Mouse (Mus musculus): ENCODE measurements around the gene Prkch. TPM values are rescaled to one million over a fixed set of nuclear protein-coding genes. Genes with fewer than 3 reads are reported as not detected.

The Prkch gene
- polyA plus RNA-seq, 1 experiment from 2014 or later, result 5.6 TPM

DNA sequence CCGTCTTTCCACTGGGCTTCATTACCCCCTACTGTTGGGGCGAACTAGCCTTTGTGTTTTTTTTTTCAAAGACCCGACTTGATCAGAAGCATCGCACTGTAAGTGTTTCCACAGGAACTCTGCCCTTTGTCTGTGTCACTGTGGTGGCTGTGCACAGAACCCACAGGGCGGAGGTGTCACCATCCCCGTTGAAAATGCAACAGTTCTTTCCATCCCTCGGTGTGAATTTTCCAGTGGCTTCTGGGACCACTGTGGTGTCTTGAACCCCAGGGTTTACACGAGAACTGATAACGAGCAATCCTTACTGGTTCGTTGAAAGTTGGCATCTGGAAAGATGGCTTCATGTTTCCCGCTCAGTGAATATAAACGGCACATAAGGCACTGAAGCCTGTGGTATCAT is 20.2 kb downstream of the Prkch start:
- Histone ChIP-seq H3K27me3 (no peaks in the 10 kb centered on the region), H3K4me1 (replicated peaks) (peaks cover 25% of the 10 kb centered on the region), H3K27ac (no peak overlapping the region), H3K4me2 (no peak overlapping the region), H3K9me3 (no peaks in the 10 kb centered on the region), H3K36me3 (no peaks in the 10 kb centered on the region), H3K9ac (no peak overlapping the region), H3K4me3 (no peak overlapping the region)
- no peak for ATAC-seq (ENCODE audit: low FRiP score)
- whole genome bisulfite sequencing, result 65% methylated on average over 12 of the region's 12 CpGs

DNA sequence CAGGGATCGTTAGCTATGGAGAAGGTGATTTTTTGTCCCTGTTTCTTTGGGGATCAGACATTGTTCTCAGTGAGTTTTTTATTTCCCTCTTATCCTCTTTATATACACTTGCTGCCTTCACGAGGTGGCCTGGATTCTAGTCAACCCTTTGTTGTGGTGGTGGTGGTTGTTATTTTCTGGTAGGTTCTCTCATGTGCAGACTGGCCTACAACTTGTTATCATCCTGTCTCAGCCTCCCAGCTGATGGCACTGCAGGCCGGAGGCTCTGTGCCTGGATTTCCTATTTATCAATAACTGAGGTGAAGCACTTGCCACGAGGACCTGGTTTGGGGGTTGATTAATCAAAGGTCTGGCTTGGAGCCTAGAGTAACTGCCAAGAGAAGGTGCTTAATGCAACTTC is 20.6 kb downstream of the Prkch start:
- peaks cover 29% of the 10 kb centered on the region for H3K4me1 ChIP-seq (replicated peaks)
- no peak overlapping the region for H3K27ac ChIP-seq
- H3K4me2 ChIP-seq, result no peak overlapping the region
- 82% methylated on average over 4 of the region's 4 CpGs for WGBS
- H3K9ac ChIP-seq, result no peak overlapping the region
- no peaks in the 10 kb centered on the region for H3K36me3 ChIP-seq
- H3K4me3 ChIP-seq, result no peak overlapping the region
- ATAC-seq (ENCODE audit: low FRiP score), result no peak
- H3K9me3 ChIP-seq, result no peaks in the 10 kb centered on the region
- no peaks in the 10 kb centered on the region for H3K27me3 ChIP-seq

DNA sequence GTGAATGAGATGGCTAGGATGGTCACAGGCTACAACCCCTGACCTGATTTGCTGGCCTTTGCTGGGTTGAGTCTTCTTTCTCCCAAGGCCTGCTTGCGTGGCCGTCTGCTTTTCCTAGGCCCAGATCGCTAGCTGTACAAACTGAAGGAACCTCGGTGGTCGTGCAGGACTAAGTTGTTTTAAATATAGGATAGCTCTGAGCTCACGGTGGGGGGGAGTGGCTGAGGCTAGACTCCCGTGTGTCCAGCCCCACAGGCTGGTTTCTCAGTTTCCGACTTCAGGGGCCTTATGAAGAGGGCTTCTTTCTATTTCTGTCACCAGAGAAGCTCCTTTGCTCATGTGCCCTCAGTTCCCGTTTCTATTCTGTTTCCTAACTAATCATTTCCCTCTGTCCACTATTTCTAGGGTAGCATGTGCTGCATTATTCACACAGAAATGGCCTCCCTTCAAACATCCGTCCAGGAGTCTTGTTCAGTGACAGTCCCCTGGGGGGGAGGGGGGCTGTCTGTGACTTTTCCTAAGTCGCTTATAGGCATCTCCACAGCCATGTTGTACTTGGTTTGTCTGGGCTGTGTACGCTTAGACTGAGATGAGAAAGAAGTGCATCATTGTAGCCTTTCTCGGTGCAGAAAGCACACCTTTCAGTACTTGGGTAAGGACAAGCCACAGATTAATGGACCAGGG is 22.9 kb downstream of the Prkch start:
- Histone ChIP-seq H3K27ac (peak overlapping the region; percentile 59), H3K4me1 (replicated peaks) (peaks cover 27% of the 10 kb centered on the region), H3K4me3 (no peak overlapping the region), H3K27me3 (no peaks in the 10 kb centered on the region), H3K4me2 (no peak overlapping the region), H3K9ac (no peak overlapping the region), H3K9me3 (no peaks in the 10 kb centered on the region), H3K36me3 (no peaks in the 10 kb centered on the region)
- ATAC-seq (ENCODE audit: low FRiP score), result no peak; the same call in 1 of the 2 replicates
- 46% methylated on average over 13 of the region's 13 CpGs for WGBS

DNA sequence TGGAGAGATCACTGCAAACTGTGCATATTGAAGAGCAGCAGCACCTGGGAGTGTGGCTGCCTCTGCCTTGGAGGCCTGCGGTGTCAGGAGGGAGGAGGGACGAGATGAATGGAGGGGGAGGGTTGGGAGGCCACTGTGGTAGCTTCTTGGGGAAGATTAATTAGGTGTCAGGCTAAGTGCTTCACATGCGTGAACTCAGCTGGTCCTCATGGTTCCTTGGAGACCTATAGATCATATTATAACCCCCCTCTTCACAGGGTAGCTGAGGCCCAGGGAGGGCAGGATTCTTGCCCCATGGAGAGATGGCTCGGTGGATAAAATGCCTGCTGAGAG is 23.4 kb downstream of the Prkch start:
- Histone ChIP-seq H3K4me1 (replicated peaks) (peaks cover 27% of the 10 kb centered on the region), H3K27ac (peak overlapping the region; percentile 70), H3K4me3 (no peak overlapping the region), H3K4me2 (no peak overlapping the region), H3K9ac (no peak overlapping the region), H3K27me3 (no peaks in the 10 kb centered on the region), H3K36me3 (no peaks in the 10 kb centered on the region), H3K9me3 (no peaks in the 10 kb centered on the region)
- 1% methylated on average over 4 of the region's 4 CpGs for WGBS
- ATAC-seq (ENCODE audit: low FRiP score), result peak; percentile 74

DNA sequence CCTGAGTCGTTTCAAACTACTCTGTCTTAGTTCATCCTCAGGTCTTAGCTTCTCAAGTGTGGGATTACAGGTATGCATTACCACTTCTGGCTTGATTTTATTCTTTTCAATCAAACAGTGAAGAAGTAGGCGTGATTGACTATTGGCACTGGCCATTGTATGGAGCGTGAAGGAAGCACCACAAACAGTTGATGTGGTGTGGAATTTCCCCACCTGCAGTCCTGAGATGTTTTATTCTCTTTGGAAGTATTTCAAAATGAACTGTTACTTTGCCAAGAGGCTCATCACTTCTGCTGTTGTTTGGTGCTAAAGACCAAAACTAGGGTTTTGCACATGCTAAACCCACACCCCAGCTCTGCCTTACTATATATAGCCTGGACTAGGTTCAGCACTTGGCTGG is 24.7 kb downstream of the Prkch start:
- H3K27me3 ChIP-seq, result no peaks in the 10 kb centered on the region
- 92% methylated on average over 3 of the region's 3 CpGs for whole genome bisulfite sequencing
- no peak overlapping the region for H3K4me3 ChIP-seq

DNA sequence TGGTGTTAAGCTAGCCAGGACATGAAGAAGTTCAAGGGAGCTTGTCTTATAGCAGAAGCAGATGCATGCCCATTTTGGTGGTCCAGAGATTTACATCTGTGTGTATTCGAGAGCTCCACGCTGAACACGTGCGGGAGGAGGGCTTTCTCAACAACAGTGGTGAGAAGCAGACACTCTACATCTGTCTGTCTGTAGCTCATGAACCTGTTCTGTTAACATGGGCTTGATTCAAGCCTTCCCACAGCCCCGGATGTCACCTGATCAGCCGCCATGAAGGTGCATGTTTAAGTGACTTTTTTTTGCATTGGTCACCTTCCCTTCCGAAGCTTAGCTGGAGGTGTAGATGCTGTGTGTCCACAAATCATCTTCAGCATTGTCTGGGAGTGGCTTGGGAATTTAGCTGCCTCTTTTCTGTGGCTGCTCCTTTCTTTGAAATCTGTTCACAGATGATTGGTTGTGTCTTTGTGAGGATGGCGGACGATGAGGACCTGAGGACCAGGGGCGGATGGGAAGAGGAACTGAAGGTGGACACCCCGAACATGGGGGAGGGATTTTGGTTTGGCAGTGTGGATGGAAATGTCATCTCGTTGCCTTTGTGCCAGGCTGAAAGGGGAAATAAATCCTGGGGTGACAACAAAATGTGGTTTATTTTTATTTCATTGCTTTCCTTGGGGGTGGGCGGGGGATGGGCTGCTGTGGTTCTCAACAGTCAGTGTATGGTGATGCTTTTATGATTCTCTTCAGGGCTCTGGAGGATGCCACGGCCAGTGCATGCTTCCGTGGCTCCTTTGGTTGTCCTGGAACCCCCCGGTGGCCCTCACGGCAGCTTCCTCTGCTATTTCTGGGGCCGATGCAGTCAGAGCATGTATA is 25.3 kb downstream of the Prkch start:
- no peak for ATAC-seq (ENCODE audit: low FRiP score)
- Histone ChIP-seq H3K4me2 (no peak overlapping the region), H3K27ac (no peak overlapping the region), H3K36me3 (no peaks in the 10 kb centered on the region), H3K4me3 (no peak overlapping the region), H3K4me1 (replicated peaks) (peaks cover 27% of the 10 kb centered on the region), H3K9ac (no peak overlapping the region), H3K9me3 (peaks cover 4% of the 10 kb centered on the region; the same call in 1 of the 2 replicates), H3K27me3 (no peaks in the 10 kb centered on the region)
- WGBS, result 72% methylated on average over 18 of the region's 18 CpGs

More for the DNA sequence above, 24.7 kb downstream of the Prkch start:
- H3K36me3 ChIP-seq, result no peaks in the 10 kb centered on the region
- no peak overlapping the region for H3K4me2 ChIP-seq
- no peak overlapping the region for H3K9ac ChIP-seq
- no peak for ATAC-seq (ENCODE audit: low FRiP score)
- H3K27ac ChIP-seq, result no peak overlapping the region
- H3K4me1 ChIP-seq (replicated peaks), result peaks cover 27% of the 10 kb centered on the region
- H3K9me3 ChIP-seq, result peaks cover 4% of the 10 kb centered on the region; the same call in 1 of the 2 replicates

DNA sequence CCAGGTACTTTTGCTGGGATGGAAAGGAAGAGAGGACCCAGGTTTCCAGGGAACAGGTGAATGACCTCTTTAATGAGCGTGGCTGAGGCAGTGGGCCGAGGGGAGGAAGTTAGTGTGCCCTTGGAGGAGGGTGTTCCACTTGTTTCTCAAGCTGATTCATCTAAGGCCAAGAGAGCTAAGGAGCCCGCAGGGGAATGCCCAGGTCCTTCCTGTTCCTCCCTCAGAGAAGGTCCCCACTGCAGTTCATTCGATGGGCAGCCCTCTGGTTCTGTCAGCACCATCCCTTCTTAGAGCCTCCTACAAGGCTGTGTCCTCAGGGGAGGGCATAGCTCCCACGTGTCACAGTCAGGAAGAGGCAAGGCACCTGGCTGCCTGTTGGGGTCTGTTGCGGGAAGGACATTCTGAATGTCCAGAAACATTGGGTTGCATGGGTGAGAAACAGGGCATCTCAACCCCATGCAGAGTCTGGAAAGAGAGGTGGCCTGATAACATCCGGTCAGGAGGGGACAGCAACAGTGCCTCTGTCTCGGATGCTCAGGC is 26.3 kb downstream of the Prkch start:
- WGBS, result 83% methylated on average over 8 of the region's 8 CpGs
- Histone ChIP-seq H3K4me3 (no peak overlapping the region), H3K4me1 (replicated peaks) (peaks cover 27% of the 10 kb centered on the region), H3K27ac (no peak overlapping the region), H3K9me3 (peaks cover 4% of the 10 kb centered on the region; the same call in 1 of the 2 replicates), H3K36me3 (no peaks in the 10 kb centered on the region), H3K27me3 (no peaks in the 10 kb centered on the region), H3K9ac (no peak overlapping the region), H3K4me2 (no peak overlapping the region)
- no peak for ATAC-seq (ENCODE audit: low FRiP score)

DNA sequence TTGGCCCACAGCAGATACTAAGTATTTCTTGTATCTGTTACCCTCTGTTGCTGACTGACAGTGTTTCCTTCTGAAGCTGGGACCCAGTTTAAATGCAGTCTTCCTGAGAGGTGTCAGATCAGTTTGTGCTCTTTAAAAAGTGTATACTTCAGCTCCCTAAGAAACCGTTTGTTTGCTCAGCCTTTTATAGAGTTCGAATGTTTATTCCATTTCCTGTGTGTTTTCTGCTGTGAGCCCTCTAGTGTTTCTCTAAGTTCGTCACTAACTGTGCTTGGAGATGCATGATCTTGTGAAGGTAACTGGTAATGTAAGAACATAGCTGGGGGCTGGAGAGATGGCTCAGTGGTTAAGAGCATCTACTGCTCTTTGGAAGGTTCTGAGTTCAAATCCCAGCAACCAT is 27.1 kb downstream of the Prkch start:
- H3K9me3 ChIP-seq, result peaks cover 4% of the 10 kb centered on the region; the same call in 1 of the 2 replicates
- H3K9ac ChIP-seq, result no peak overlapping the region
- H3K4me2 ChIP-seq, result no peak overlapping the region
- H3K27me3 ChIP-seq, result no peaks in the 10 kb centered on the region
- ATAC-seq (ENCODE audit: low FRiP score), result no peak
- H3K27ac ChIP-seq, result no peak overlapping the region
- peaks cover 27% of the 10 kb centered on the region for H3K4me1 ChIP-seq (replicated peaks)
- WGBS, result 80% methylated on average over 3 of the region's 3 CpGs
- no peaks in the 10 kb centered on the region for H3K36me3 ChIP-seq
- no peak overlapping the region for H3K4me3 ChIP-seq

DNA sequence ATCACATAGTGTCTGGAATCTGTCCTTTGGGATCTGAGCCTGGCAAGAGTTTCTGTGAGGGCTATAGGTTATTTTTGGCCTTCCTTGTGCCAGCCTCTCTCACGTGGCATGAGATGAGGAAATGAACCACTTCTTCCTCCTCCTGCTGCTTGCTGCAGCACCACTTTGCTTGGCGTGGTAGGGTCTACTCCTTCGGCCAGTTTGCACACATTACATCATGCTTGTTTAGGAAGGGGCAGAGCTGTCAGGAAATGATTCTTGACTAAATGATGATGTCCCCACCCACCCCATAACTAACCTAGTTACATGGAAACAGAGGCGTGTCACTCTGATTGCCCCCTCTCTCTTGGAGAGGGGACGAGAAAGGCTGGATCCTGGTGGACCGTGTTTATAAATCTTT is 28.6 kb downstream of the Prkch start:
- ATAC-seq (ENCODE audit: low FRiP score), result no peak
- H3K4me3 ChIP-seq, result no peak overlapping the region
- no peak overlapping the region for H3K9ac ChIP-seq
- no peaks in the 10 kb centered on the region for H3K27me3 ChIP-seq
- H3K4me1 ChIP-seq (replicated peaks), result peaks cover 16% of the 10 kb centered on the region
- H3K36me3 ChIP-seq, result no peaks in the 10 kb centered on the region
- H3K9me3 ChIP-seq, result peaks cover 4% of the 10 kb centered on the region; the same call in 1 of the 2 replicates
- no peak overlapping the region for H3K4me2 ChIP-seq
- WGBS, result 91% methylated on average over 6 of the region's 6 CpGs
- H3K27ac ChIP-seq, result no peak overlapping the region

DNA sequence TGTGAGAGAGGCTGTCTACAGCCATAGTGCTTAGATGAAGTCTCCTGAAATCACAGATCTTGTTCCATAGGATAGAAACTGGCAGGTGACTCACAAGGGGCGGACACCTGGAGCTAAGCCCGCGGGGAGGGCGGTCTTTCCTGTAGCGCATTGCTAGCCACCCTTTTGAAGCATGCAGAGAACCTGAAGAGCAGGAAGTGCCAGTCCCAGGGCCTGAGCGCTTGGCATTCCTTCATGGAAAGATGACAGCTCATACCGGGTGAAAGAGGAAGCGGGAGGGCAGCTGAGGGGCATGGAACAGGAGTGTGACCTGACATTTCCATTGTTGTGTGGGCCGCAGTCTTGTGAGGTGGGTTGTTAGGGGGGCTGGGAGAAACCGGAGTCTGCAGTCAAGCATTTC is 33.1 kb downstream of the Prkch start:
- Histone ChIP-seq H3K9me3 (peaks cover 4% of the 10 kb centered on the region; the same call in 1 of the 2 replicates), H3K4me1 (replicated peaks) (no peaks in the 10 kb centered on the region), H3K27me3 (no peaks in the 10 kb centered on the region), H3K27ac (no peak overlapping the region), H3K4me2 (no peak overlapping the region), H3K4me3 (no peak overlapping the region), H3K9ac (no peak overlapping the region), H3K36me3 (no peaks in the 10 kb centered on the region)
- 44% methylated on average over 10 of the region's 10 CpGs for WGBS
- no peak for ATAC-seq (ENCODE audit: low FRiP score)

DNA sequence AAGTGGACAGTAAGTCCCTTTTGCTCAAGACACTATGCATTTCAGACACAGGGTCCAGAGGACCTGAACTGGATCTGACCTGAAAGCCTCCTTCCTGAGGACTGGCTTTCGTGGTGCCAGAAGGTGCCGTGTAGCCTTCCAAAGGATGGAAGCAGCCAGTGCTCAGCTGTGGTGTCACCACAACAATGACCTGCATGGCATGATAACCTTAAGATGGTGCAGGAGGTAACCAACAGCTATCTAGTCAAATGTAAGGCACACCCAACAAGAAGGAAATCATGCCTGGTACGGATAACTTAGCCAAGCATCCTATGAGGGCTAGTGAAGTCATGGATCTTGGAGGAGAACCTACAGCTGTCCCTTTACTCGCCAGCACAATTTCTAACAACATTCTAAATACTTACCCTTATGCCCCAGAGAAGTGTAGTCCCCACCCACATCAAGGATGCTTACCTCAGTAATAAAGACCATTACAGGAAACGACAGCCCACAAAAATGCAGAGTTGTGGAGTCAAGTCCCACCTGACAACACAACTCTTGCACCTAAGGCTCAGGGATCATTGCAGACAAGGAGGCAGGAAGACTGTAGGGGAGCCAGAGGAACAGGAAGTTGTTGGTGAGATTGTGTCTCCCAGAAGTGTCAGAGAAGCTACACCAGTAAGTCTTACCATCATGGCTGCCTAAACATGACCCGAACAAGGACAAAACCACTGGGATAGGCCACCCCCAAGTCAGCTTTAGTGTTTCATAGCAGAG is 40.9 kb downstream of the Prkch start:
- Histone ChIP-seq H3K27ac (no peak overlapping the region), H3K9me3 (no peaks in the 10 kb centered on the region), H3K9ac (no peak overlapping the region), H3K27me3 (no peaks in the 10 kb centered on the region), H3K4me2 (no peak overlapping the region), H3K36me3 (no peaks in the 10 kb centered on the region), H3K4me3 (no peak overlapping the region), H3K4me1 (replicated peaks) (no peaks in the 10 kb centered on the region)
- 93% methylated on average over 6 of the region's 6 CpGs for WGBS
- ATAC-seq (ENCODE audit: low FRiP score), result no peak

DNA sequence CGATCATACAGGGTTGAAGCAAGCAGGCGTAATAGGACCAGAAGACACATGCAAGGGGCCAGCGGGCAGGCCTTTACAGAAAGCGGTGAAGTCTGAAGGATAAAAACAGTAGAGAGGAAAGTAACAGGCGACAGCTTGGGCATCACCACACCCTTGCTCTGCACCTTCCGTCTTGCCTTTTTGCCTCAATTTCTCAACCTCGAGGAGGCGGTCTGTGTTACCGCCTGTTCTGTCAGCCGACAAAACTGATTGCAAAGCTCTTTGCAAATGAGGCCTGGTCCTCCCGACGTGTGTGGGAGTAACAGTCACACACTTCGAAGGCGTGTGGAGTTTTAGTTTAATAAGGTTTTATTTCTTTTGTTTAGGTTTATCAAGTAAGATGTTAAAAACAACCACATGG is 43.3 kb downstream of the Prkch start:
- H3K9me3 ChIP-seq, result no peaks in the 10 kb centered on the region
- ATAC-seq (ENCODE audit: low FRiP score), result no peak
- WGBS, result 89% methylated on average over 14 of the region's 14 CpGs
- no peaks in the 10 kb centered on the region for H3K36me3 ChIP-seq
- H3K4me2 ChIP-seq, result no peak overlapping the region
- no peaks in the 10 kb centered on the region for H3K4me1 ChIP-seq (replicated peaks)
- no peak overlapping the region for H3K9ac ChIP-seq
- no peak overlapping the region for H3K27ac ChIP-seq
- no peaks in the 10 kb centered on the region for H3K27me3 ChIP-seq
- no peak overlapping the region for H3K4me3 ChIP-seq

All from hindbrain, embryonic 13.5 days (tissue).